Mouse (Mus musculus) liver, postnatal 0 days (tissue): ENCODE measurements around the gene Ckap2. TPM values are rescaled to one million over a fixed set of nuclear protein-coding genes. Genes with fewer than 3 reads are reported as not detected.
A peak's percentile ranks its signal among the peaks of the same experiment; 100 is the strongest.

ENCODE experiments used
- ATAC-seq: fragments of 200-750 bp; cut with Nextera tagmentation; 2 replicates; pipeline ENCODE4 v1.8.0; 2017; ENCODE audit warnings: mild to moderate bottlenecking, moderate library complexity
- DNase-seq: peaks from one replicate; pipeline ENCODE4 v3.0.0-alpha.2; 2016
- H3K27ac ChIP-seq: fragments of 300-500 bp; sonication (generic); 2 replicates; pipeline ENCODE4 v1.5.1; 2014; ENCODE audit warnings: antibody characterized with exemption, moderate library complexity, mild to moderate bottlenecking, low read depth
- H3K27me3 ChIP-seq: fragments of 300-500 bp; sonication (generic); 2 replicates; pipeline ENCODE4 v1.6.1; 2014; ENCODE audit warnings: low read length, control low read depth, mixed read lengths; ENCODE audit not compliant: insufficient read depth
- H3K36me3 ChIP-seq: fragments of 300-500 bp; sonication (generic); replicated peaks from 2 replicates; pipeline ENCODE4 v1.6.1; 2014; ENCODE audit warnings: mild to moderate bottlenecking, control low read depth, low read length, moderate library complexity, mixed read lengths; ENCODE audit not compliant: insufficient read depth
- H3K4me1 ChIP-seq: fragments of 300-500 bp; sonication (generic); 2 replicates; pipeline ENCODE4 v1.6.1; 2014; ENCODE audit warnings: antibody characterized with exemption, mild to moderate bottlenecking, control low read depth; ENCODE audit not compliant: insufficient read depth
- H3K4me2 ChIP-seq: fragments of 300-500 bp; sonication (generic); 2 replicates; pipeline ENCODE4 v1.6.1; 2014; ENCODE audit warnings: low read depth, mild to moderate bottlenecking, low read length, moderate library complexity, mixed read lengths
- H3K4me3 ChIP-seq: fragments of 300-500 bp; sonication (generic); 2 replicates; pipeline ENCODE4 v1.5.1; 2014; ENCODE audit warnings: low read depth, low read length
- H3K9ac ChIP-seq: fragments of 300-500 bp; sonication (generic); replicated peaks from 2 replicates; pipeline ENCODE4 v1.6.1; 2014; ENCODE audit warnings: mild to moderate bottlenecking, moderate library complexity
- H3K9me3 ChIP-seq: fragments of 300-500 bp; sonication (generic); 2 replicates; pipeline ENCODE4 v1.6.1; 2016; ENCODE audit warnings: mild to moderate bottlenecking, control low read depth, low read length, mixed read lengths
- CTCF ChIP-seq: sonication (generic); IDR thresholded peaks from 2 replicates; pipeline ENCODE4 v1.5.1; 2016; ENCODE audit warnings: antibody characterized with exemption, low read depth
- EP300 ChIP-seq: IDR thresholded peaks from 2 replicates; pipeline ENCODE4 v1.6.1; 2016; ENCODE audit warnings: antibody characterized with exemption, low read depth, mild to moderate bottlenecking
- WGBS: fragments of 180-500 bp; shearing (Covaris S2); extraction: QIAGEN DNeasy Blood & Tissue Kit; methylation state at CpG from one replicate; pipeline ENCODE4 v1.1.7; 2014; ENCODE audit not compliant: insufficient replicate concordance; 5-methylcytosine and 5-hydroxymethylcytosine counted together
- polyA plus RNA-seq: library from polyadenylated mRNA; unstranded; fragments of >200 nt; fragmentation: Nextera tagmentation; extraction: Ambion mirVana; gene quantifications from 2 replicates; pipeline ENCODE4 v1.2.1, GENCODE M21; 2015

Gene Ckap2
- 9.4 and 10.0 TPM in 2 replicates for polyA plus RNA-seq

DNA sequence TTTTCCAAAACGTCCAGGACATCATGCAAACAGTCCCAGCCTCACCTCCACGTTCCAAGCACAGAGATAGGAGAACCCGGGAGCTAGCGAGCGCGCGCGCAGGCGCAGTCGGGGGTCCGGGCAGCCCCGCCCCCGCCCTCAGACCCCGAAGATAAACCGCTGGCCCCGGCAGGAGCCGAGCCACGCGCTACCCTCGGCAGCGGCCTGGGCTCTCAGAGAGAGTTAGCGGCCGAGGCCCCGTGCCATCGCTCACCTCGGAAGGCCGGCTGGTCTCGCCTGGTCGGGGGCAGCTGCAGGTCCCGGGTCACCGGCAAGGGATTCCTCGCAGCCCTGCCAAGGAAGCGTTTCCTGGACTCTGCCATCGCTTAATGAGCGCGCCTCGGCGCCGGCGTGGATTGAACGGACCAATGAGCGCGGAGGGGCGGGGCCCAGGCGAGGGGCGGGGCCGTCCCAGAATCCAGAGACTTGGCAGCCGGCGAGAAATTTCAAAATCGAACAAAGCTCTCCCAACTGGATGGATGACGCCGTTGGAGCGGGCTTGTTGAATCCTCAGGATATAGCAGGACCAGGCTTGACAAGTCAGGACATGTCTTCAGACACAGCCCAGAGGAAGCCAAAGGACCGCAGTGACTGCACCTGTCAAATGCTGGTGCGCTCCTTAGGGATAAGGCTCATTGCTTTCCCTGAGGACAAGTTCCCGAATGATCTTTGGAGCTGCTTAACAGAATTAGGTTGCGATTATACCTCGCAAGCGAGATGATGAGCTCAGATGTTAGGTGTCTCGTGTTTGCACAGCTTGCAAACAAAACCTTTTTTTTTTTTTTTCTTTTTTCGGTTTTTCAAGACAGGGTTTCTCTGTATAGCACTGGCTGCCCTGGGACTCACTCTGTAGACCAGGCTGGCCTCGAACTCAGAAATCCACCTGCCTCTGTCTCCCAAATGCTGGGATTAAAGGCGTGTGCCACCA, at the start of gene Ckap2:
Gene Ckap2 (minus strand): TSS at position 389 of the 967 bp plus-strand sequence.
- H3K27me3 ChIP-seq, result no peaks in the 10 kb centered on the region
- peak; percentile 96 for DNase-seq
- peak; percentile 98 for ATAC-seq
- H3K27ac ChIP-seq, result peak within 1 kb of the TSS; percentile 76
- WGBS, result 4% methylated on average over 63 of the region's 63 CpGs
- H3K4me2 ChIP-seq, result peak within 1 kb of the TSS; percentile 82
- H3K36me3 ChIP-seq, result no peaks in the 10 kb centered on the region
- H3K4me1 ChIP-seq, result peaks cover 6% of the 10 kb centered on the region; the same call in 1 of the 2 replicates
- H3K4me3 ChIP-seq, result peak within 1 kb of the TSS; percentile 69
- peak within 1 kb of the TSS; percentile 69 for H3K9ac ChIP-seq
- TF ChIP-seq EP300 (no peak), CTCF (no peak)
- no peaks in the 10 kb centered on the region for H3K9me3 ChIP-seq

DNA sequence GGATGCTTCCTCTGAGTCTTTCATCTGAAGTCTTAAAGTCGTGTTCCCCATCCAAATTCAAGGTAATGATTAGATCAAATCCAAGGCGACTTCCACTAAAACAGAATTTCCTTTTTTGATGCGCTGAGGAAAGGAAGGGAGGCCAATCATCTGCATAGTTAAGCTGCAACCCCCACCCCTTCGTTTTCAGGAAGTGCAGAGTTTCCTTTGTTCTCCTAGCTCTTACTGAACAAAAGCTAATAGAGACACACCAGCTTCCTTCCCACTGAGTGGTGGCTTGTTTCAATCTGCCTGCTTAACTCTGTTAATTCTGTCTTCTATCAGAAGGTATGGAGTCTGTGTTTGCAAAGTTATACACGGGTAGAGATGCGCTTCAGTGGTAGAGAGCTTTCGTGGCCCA, 43.0 kb upstream of the Ckap2 start:
- Histone ChIP-seq H3K36me3 (no peaks in the 10 kb centered on the region), H3K27me3 (peaks cover 2% of the 10 kb centered on the region; the same call in 1 of the 2 replicates), H3K4me3 (no peak overlapping the region), H3K4me2 (peak overlapping the region; percentile 84), H3K27ac (peak overlapping the region; percentile 1; the same call in 1 of the 2 replicates), H3K4me1 (peaks cover 7% of the 10 kb centered on the region; the same call in 1 of the 2 replicates), H3K9me3 (no peaks in the 10 kb centered on the region), H3K9ac (no peak overlapping the region)
- TF ChIP-seq EP300, result no peak
- TF ChIP-seq CTCF, result no peak
- 22% methylated on average over 7 of the region's 7 CpGs for WGBS
- ATAC-seq (no peak), DNase-seq (no peak)

DNA sequence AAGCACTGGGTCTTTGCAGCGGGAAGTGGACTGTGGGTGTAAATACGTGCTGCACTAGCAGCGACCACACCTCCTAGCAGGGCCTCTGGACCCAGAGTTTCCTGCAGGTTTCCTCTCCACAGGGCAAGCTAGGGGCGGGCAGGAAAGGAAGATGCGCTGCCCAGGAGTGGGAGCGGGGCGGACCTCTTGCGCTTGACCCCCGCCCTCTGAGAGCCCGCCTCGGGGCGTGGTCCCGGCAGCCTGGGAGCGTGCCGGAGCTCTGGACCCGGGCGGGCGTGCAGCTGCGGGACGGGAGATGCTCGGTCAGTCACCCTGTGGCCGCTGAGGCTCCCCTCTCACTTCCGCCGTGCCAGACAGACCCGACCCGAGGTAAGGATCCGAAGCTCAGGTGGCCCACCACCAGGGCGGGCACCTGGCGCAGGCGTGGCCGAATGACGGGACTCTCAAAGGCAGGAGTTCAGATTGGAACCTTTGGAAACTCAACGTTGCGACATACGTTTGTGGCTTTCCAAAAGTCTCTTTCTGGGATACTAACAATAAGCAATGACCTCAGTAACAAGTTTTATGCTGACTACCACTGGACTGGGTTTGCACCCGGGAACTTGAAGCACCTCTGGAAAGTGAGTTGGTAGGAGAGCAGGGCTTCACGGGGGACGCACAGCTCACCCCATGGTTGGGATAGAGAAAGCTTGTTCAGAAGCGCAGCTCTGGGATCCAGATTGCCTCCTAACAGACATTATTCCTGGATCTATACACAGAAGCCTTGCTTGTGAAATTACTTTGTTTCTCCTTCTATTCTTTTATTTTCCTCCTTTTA, 41.6 kb upstream of the Ckap2 start, which contains the start of gene Thsd1:
Gene Thsd1 (plus strand): TSS at position 253 of the 817 bp plus-strand sequence.
- Histone ChIP-seq H3K27me3 (peaks cover 2% of the 10 kb centered on the region; the same call in 1 of the 2 replicates), H3K9ac (peak within 1 kb of the TSS; percentile 58), H3K9me3 (no peaks in the 10 kb centered on the region), H3K4me2 (peak within 1 kb of the TSS; percentile 84), H3K4me3 (peak within 1 kb of the TSS; percentile 58), H3K4me1 (peaks cover 7% of the 10 kb centered on the region; the same call in 1 of the 2 replicates), H3K27ac (peak within 1 kb of the TSS; percentile 57; the same call in 1 of the 2 replicates), H3K36me3 (no peaks in the 10 kb centered on the region)
- TF ChIP-seq EP300 (no peak), CTCF (no peak)
- 3% methylated on average over 39 of the region's 39 CpGs for WGBS
- ATAC-seq (peak; percentile 94), DNase-seq (peak; percentile 79)

- Histone ChIP-seq H3K27me3 (peaks cover 2% of the 10 kb centered on the region; the same call in 1 of the 2 replicates), H3K27ac (no peak overlapping the region)
Measured at GRCm38 (mm10) chr8:22226361-22226760, 40.7 kb upstream of the Ckap2 start.

DNA sequence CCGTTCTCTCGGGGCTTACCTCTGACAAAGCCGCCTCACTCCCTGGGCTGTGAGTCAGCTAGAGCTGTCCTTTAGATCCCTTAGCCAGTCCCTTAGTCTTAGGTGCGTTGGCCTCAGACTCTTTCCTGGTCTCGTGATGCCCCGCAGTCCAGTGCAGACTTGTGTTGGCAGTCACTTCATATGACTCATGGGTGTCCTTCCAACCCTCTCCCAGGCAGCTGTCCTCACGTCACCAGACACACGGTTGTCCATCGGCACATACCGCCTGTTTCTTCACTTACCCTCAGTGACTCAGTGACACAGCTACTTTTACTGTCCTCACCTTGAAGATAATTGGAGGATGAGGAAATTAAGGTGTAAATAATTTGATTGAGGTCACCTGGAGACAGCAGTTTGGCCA, 29.2 kb upstream of the Ckap2 start:
- Histone ChIP-seq H3K4me2 (no peak overlapping the region), H3K9me3 (no peaks in the 10 kb centered on the region), H3K27me3 (no peaks in the 10 kb centered on the region), H3K36me3 (peaks cover 42% of the 10 kb centered on the region), H3K4me3 (no peak overlapping the region), H3K27ac (no peak overlapping the region), H3K9ac (no peak overlapping the region), H3K4me1 (no peaks in the 10 kb centered on the region)
- TF ChIP-seq CTCF, result no peak
- no peak for TF ChIP-seq EP300
- DNase-seq (no peak), ATAC-seq (no peak)
- 92% methylated on average over 10 of the region's 10 CpGs for WGBS

More at GRCm38 (mm10) chr8:22226361-22226760, 40.7 kb upstream of the Ckap2 start:
- H3K36me3 ChIP-seq, result no peaks in the 10 kb centered on the region
- no peak for TF ChIP-seq EP300
- TF ChIP-seq CTCF, result no peak
- peak overlapping the region; percentile 84; the same call in 1 of the 2 replicates for H3K4me2 ChIP-seq
- no peak overlapping the region for H3K9ac ChIP-seq
- ATAC-seq, result no peak
- no peak overlapping the region for H3K4me3 ChIP-seq
- 42% methylated on average over 8 of the region's 8 CpGs for WGBS
- no peaks in the 10 kb centered on the region for H3K9me3 ChIP-seq
- DNase-seq, result no peak
- peaks cover 7% of the 10 kb centered on the region; the same call in 1 of the 2 replicates for H3K4me1 ChIP-seq
